Mouse (Mus musculus): ENCODE data around the gene Cbx5. TPM values are rescaled to one million over a fixed set of nuclear protein-coding genes. Genes with fewer than 3 reads are reported as not detected.

The Cbx5 gene
- polyA plus RNA-seq, 1 experiment from 2014 or later, result 26.8 TPM

DNA sequence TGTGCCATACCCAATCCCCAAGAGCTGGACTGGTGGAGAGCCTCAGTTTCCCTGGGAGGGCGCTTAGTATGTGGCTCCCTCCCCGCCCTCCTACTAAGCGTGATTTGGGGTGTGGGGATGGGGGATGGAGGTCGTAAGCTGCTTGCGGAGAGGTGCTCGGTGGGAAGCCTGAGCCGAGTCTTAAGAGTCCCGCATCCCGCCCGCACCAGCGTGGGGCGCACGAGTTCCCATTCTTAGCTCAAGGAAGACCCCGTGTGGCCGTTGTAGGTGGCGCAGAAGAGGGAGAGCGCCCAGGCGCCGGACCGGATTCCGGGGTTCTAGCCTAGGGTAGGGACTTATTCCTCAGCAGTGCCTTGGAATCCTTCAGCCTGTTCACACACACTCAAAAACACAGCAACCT, 56.5 kb downstream of the Cbx5 start:
- no peaks in the 10 kb centered on the region; the same call in 1 of the 2 replicates for H3K27me3 ChIP-seq (ENCODE audit: control insufficient read depth, insufficient read depth, low read length)
- H3K27ac ChIP-seq (replicated peaks), result no peak overlapping the region
- H3K9me3 ChIP-seq (ENCODE audit: control insufficient read depth, low read length), result no peaks in the 10 kb centered on the region
- H3K36me3 ChIP-seq (ENCODE audit: control insufficient read depth, insufficient read depth, low read length), result no peaks in the 10 kb centered on the region
- 2% methylated on average over 21 of the region's 21 CpGs for WGBS
- H3K9ac ChIP-seq (ENCODE audit: low read length), result no peak overlapping the region
- H3K4me3 ChIP-seq (ENCODE audit: low read depth, low read length), result peak overlapping the region; percentile 23; the same call in 1 of the 2 replicates
- TF ChIP-seq EP300 (optimal IDR thresholded peaks at IDR 0.05) (no peak), CTCF (IDR thresholded peaks at IDR 0.05; ENCODE audit: low read depth) (peak; percentile 81)
- ATAC-seq (ENCODE audit: low FRiP score, low TSS enrichment) (peak; percentile 53; the same call in 1 of the 2 replicates), DNase-seq (ENCODE audit: low spot score) (peak; percentile 79)
- H3K4me1 ChIP-seq (replicated peaks; ENCODE audit: control insufficient read depth, insufficient read depth), result peaks cover 5% of the 10 kb centered on the region; the same call in 1 of the 2 replicates
- H3K4me2 ChIP-seq (replicated peaks; ENCODE audit: low read depth), result peak overlapping the region; percentile 76

GRCm38 (mm10) chr15:103182166-103182790, 57.3 kb downstream of the Cbx5 start:
- Histone ChIP-seq H3K9ac (ENCODE audit: low read length) (no peak overlapping the region), H3K9me3 (ENCODE audit: control insufficient read depth, low read length) (no peaks in the 10 kb centered on the region), H3K4me3 (ENCODE audit: low read depth, low read length) (peak overlapping the region; percentile 41), H3K4me2 (replicated peaks; ENCODE audit: low read depth) (peak overlapping the region; percentile 76), H3K36me3 (ENCODE audit: control insufficient read depth, insufficient read depth, low read length) (no peaks in the 10 kb centered on the region), H3K4me1 (replicated peaks; ENCODE audit: control insufficient read depth, insufficient read depth) (peaks cover 5% of the 10 kb centered on the region; the same call in 1 of the 2 replicates), H3K27ac (replicated peaks) (no peak overlapping the region), H3K27me3 (ENCODE audit: control insufficient read depth, insufficient read depth, low read length) (no peaks in the 10 kb centered on the region; the same call in 1 of the 2 replicates)
- TF ChIP-seq EP300 (optimal IDR thresholded peaks at IDR 0.05), result no peak
- peak; percentile 100 for TF ChIP-seq CTCF (IDR thresholded peaks at IDR 0.05; ENCODE audit: low read depth)
- peak; percentile 88 for DNase-seq (ENCODE audit: low spot score)
- ATAC-seq (ENCODE audit: low FRiP score, low TSS enrichment), result peak; percentile 69
- WGBS, result under 1% methylated on average over 45 of the region's 48 CpGs

DNA sequence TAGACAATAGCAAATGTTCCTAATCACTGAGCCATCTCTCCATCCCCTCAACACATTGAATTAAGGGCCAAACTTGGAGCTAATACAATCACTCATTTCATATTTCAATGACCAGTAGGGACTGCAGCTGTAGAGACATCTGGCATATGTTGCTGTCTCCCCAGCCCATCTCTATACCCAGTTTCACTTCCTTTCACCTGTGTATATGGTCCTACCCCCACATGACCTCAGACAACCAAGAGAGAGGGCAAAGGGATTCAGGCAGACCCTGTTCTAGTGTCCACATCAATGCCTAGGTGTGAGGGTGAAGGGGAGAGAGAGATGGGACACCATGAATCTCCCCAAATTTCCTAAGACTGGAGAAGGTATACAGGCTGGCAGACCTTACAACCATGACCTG, 59.2 kb downstream of the Cbx5 start:
- Histone ChIP-seq H3K27ac (replicated peaks) (no peak overlapping the region), H3K27me3 (ENCODE audit: control insufficient read depth, insufficient read depth, low read length) (no peaks in the 10 kb centered on the region; the same call in 1 of the 2 replicates), H3K9me3 (ENCODE audit: control insufficient read depth, low read length) (no peaks in the 10 kb centered on the region), H3K9ac (ENCODE audit: low read length) (no peak overlapping the region), H3K36me3 (ENCODE audit: control insufficient read depth, insufficient read depth, low read length) (no peaks in the 10 kb centered on the region), H3K4me2 (replicated peaks; ENCODE audit: low read depth) (no peak overlapping the region), H3K4me3 (ENCODE audit: low read depth, low read length) (no peak overlapping the region), H3K4me1 (replicated peaks; ENCODE audit: control insufficient read depth, insufficient read depth) (peaks cover 5% of the 10 kb centered on the region; the same call in 1 of the 2 replicates)
- no peak for ATAC-seq (ENCODE audit: low FRiP score, low TSS enrichment)
- no peak for DNase-seq (ENCODE audit: low spot score)
- TF ChIP-seq CTCF (IDR thresholded peaks at IDR 0.05; ENCODE audit: low read depth) (no peak), EP300 (optimal IDR thresholded peaks at IDR 0.05) (no peak)

DNA sequence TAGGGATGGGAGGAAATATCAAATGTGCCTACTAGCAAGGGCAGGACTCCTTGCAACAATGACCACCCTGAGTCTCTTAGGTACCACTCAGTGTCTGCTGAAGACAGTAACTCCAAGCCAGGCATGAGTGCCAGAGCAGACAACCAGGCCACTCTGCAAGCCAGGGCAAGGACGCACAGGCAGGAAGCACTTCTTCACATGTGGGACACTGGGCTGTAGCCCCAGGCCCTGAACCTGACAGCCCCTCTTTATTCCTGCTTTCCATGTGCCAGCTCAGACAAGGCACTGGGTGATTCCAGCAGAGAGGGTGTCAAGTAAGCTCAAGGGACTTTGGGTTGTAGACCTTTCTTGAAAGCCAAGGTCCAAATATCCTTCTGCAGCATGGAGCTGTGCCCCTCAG, 60.8 kb downstream of the Cbx5 start:
- no peak for TF ChIP-seq EP300 (optimal IDR thresholded peaks at IDR 0.05)
- TF ChIP-seq CTCF (IDR thresholded peaks at IDR 0.05; ENCODE audit: low read depth), result no peak
- peaks cover 3% of the 10 kb centered on the region; the same call in 1 of the 2 replicates for H3K27me3 ChIP-seq (ENCODE audit: control insufficient read depth, insufficient read depth, low read length)

DNA sequence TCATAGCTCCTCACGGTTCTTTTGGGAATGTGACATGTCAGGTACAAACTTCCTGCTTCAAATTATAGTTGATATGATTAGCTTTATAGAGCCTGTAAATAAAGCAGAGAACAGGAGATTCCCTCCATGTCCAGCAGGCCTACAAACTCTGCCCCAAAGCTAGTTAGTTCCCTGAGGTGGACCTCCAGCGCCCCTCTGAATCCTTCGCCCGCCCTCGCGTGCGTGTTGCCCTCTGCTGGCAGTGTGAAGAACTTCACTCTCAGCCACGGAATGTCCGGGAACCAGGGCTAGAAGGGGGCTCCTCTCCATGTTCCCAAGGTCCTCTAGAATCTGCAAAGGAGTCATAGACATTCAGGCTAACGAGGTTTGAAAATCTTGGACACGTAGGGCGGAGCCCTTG, 61.5 kb downstream of the Cbx5 start:
- H3K9me3 ChIP-seq (ENCODE audit: control insufficient read depth, low read length), result no peaks in the 10 kb centered on the region
- H3K27ac ChIP-seq (replicated peaks), result no peak overlapping the region
- WGBS, result 22% methylated on average over 12 of the region's 12 CpGs
- H3K4me3 ChIP-seq (ENCODE audit: low read depth, low read length), result no peak overlapping the region
- DNase-seq (ENCODE audit: low spot score) (no peak), ATAC-seq (ENCODE audit: low FRiP score, low TSS enrichment) (no peak)
- no peak for TF ChIP-seq EP300 (optimal IDR thresholded peaks at IDR 0.05)
- TF ChIP-seq CTCF (IDR thresholded peaks at IDR 0.05; ENCODE audit: low read depth), result peak; percentile 83
- no peak overlapping the region for H3K9ac ChIP-seq (ENCODE audit: low read length)
- peaks cover 3% of the 10 kb centered on the region; the same call in 1 of the 2 replicates for H3K4me1 ChIP-seq (replicated peaks; ENCODE audit: control insufficient read depth, insufficient read depth)
- H3K4me2 ChIP-seq (replicated peaks; ENCODE audit: low read depth), result no peak overlapping the region
- H3K36me3 ChIP-seq (ENCODE audit: control insufficient read depth, insufficient read depth, low read length), result no peaks in the 10 kb centered on the region
- H3K27me3 ChIP-seq (ENCODE audit: control insufficient read depth, insufficient read depth, low read length), result peaks cover 3% of the 10 kb centered on the region; the same call in 1 of the 2 replicates

More for the DNA sequence above, 60.8 kb downstream of the Cbx5 start:
- Histone ChIP-seq H3K27ac (replicated peaks) (no peak overlapping the region), H3K4me1 (replicated peaks; ENCODE audit: control insufficient read depth, insufficient read depth) (peaks cover 3% of the 10 kb centered on the region; the same call in 1 of the 2 replicates), H3K4me3 (ENCODE audit: low read depth, low read length) (no peak overlapping the region), H3K9ac (ENCODE audit: low read length) (no peak overlapping the region), H3K4me2 (replicated peaks; ENCODE audit: low read depth) (no peak overlapping the region), H3K9me3 (ENCODE audit: control insufficient read depth, low read length) (no peaks in the 10 kb centered on the region), H3K36me3 (ENCODE audit: control insufficient read depth, insufficient read depth, low read length) (no peaks in the 10 kb centered on the region)
- DNase-seq (ENCODE audit: low spot score) (no peak), ATAC-seq (ENCODE audit: low FRiP score, low TSS enrichment) (no peak)
- WGBS, result 82% methylated on average over 1 of the region's 1 CpGs

DNA sequence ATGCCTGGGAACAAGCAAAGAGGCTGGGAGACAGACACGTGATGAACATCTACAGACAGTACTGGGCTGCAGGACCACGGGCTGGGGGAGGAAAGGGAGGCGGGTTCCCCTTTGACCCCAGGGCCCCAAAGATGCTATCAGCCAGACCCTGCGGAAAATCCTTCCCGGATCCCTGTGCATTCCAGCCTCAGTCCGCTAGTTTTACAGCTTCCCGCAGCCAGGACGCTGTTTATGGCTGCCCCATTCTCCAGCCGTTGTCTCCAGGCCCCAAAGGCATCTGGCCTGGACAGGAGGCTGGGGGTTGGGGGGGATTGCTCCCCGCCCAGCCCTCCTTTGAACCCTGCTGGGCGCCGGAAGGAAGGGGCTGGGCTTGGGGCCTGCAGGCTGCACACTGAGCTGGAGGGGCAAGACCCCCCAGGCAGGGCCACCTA, 62.0 kb downstream of the Cbx5 start:
- Histone ChIP-seq H3K27me3 (ENCODE audit: control insufficient read depth, insufficient read depth, low read length) (peaks cover 3% of the 10 kb centered on the region; the same call in 1 of the 2 replicates), H3K27ac (replicated peaks) (no peak overlapping the region), H3K36me3 (ENCODE audit: control insufficient read depth, insufficient read depth, low read length) (no peaks in the 10 kb centered on the region), H3K4me3 (ENCODE audit: low read depth, low read length) (no peak overlapping the region), H3K9ac (ENCODE audit: low read length) (no peak overlapping the region), H3K4me2 (replicated peaks; ENCODE audit: low read depth) (peak overlapping the region; percentile 3; the same call in 1 of the 2 replicates), H3K4me1 (replicated peaks; ENCODE audit: control insufficient read depth, insufficient read depth) (no peaks in the 10 kb centered on the region), H3K9me3 (ENCODE audit: control insufficient read depth, low read length) (no peaks in the 10 kb centered on the region)
- ATAC-seq (ENCODE audit: low FRiP score, low TSS enrichment) (no peak), DNase-seq (ENCODE audit: low spot score) (no peak)
- TF ChIP-seq EP300 (optimal IDR thresholded peaks at IDR 0.05) (no peak), CTCF (IDR thresholded peaks at IDR 0.05; ENCODE audit: low read depth) (no peak)
- 15% methylated on average over 12 of the region's 12 CpGs for WGBS

Data from stomach, postnatal 0 days (tissue).